Mouse (Mus musculus): ENCODE data around the gene Fam49a. TPM values are rescaled to one million over a fixed set of nuclear protein-coding genes. Genes with fewer than 3 reads are reported as not detected.

Fam49a gene
- total and polyA plus RNA-seq, 2 experiments: 1.7 to 2.0 TPM

GRCm38 (mm10) chr12:12284521-12284920 lies 22.6 kb downstream of the Fam49a start:
- 85% methylated on average over 6 of the region's 6 CpGs for WGBS
- Histone ChIP-seq H3K9ac (ENCODE audit: low read depth, low read length) (no peak overlapping the region), H3K27ac (replicated peaks; ENCODE audit: insufficient read depth, low read depth, low read length) (no peak overlapping the region), H3K4me3 (ENCODE audit: insufficient read depth, low read depth, low read length) (no peak overlapping the region), H3K36me3 (ENCODE audit: control insufficient read depth, insufficient read depth, low read length) (no peaks in the 10 kb centered on the region), H3K4me1 (ENCODE audit: control insufficient read depth, insufficient read depth, low read length) (no peaks in the 10 kb centered on the region), H3K79me2 (ENCODE audit: control insufficient read depth, insufficient read depth, low read length) (no peaks in the 10 kb centered on the region), H3K27me3 (ENCODE audit: control insufficient read depth, insufficient read depth, low read length) (no peaks in the 10 kb centered on the region)
- DNase-seq (ENCODE audit: extremely low read depth, low read depth, low spot score): no peak
- TF ChIP-seq CTCF (IDR thresholded peaks at IDR 0.05; ENCODE audit: low read depth, low read length) (no peak), POLR2A (IDR thresholded peaks at IDR 0.05; ENCODE audit: extremely low read depth, insufficient read depth, low read length) (no peak)

- no peaks in the 10 kb centered on the region for H3K4me1 ChIP-seq (ENCODE audit: control insufficient read depth, insufficient read depth, low read length)
- no peak overlapping the region for H3K4me3 ChIP-seq (ENCODE audit: insufficient read depth, low read depth, low read length)
- DNase-seq (ENCODE audit: extremely low read depth, low read depth, low spot score): no peak
- no peak overlapping the region for H3K9ac ChIP-seq (ENCODE audit: low read depth, low read length)
- H3K27me3 ChIP-seq (ENCODE audit: control insufficient read depth, insufficient read depth, low read length): no peaks in the 10 kb centered on the region
- WGBS: 54% methylated on average over 9 of the region's 9 CpGs
- H3K79me2 ChIP-seq (ENCODE audit: control insufficient read depth, insufficient read depth, low read length): no peaks in the 10 kb centered on the region; the same call in 1 of the 2 replicates
- H3K27ac ChIP-seq (replicated peaks; ENCODE audit: insufficient read depth, low read depth, low read length): no peak overlapping the region
- no peak for TF ChIP-seq POLR2A (IDR thresholded peaks at IDR 0.05; ENCODE audit: extremely low read depth, insufficient read depth, low read length)
- no peak for TF ChIP-seq CTCF (IDR thresholded peaks at IDR 0.05; ENCODE audit: low read depth, low read length)
- H3K36me3 ChIP-seq (ENCODE audit: control insufficient read depth, insufficient read depth, low read length): no peaks in the 10 kb centered on the region
Measured at GRCm38 (mm10) chr12:12287131-12287786, 25.3 kb downstream of the Fam49a start.

GRCm38 (mm10) chr12:12287787-12288132 lies 25.8 kb downstream of the Fam49a start:
- Histone ChIP-seq H3K4me3 (ENCODE audit: insufficient read depth, low read depth, low read length) (no peak overlapping the region), H3K27ac (replicated peaks; ENCODE audit: insufficient read depth, low read depth, low read length) (no peak overlapping the region), H3K79me2 (ENCODE audit: control insufficient read depth, insufficient read depth, low read length) (no peaks in the 10 kb centered on the region; the same call in 1 of the 2 replicates), H3K9ac (ENCODE audit: low read depth, low read length) (no peak overlapping the region), H3K4me1 (ENCODE audit: control insufficient read depth, insufficient read depth, low read length) (no peaks in the 10 kb centered on the region), H3K27me3 (ENCODE audit: control insufficient read depth, insufficient read depth, low read length) (no peaks in the 10 kb centered on the region), H3K36me3 (ENCODE audit: control insufficient read depth, insufficient read depth, low read length) (no peaks in the 10 kb centered on the region)
- no peak for DNase-seq (ENCODE audit: extremely low read depth, low read depth, low spot score)
- no peak for TF ChIP-seq POLR2A (IDR thresholded peaks at IDR 0.05; ENCODE audit: extremely low read depth, insufficient read depth, low read length)
- no peak for TF ChIP-seq CTCF (IDR thresholded peaks at IDR 0.05; ENCODE audit: low read depth, low read length)
- WGBS: 70% methylated on average over 6 of the region's 6 CpGs

- no peak overlapping the region for H3K27ac ChIP-seq (replicated peaks; ENCODE audit: insufficient read depth, low read depth, low read length)
- H3K4me3 ChIP-seq (ENCODE audit: insufficient read depth, low read depth, low read length): no peak overlapping the region
- no peaks in the 10 kb centered on the region for H3K27me3 ChIP-seq (ENCODE audit: control insufficient read depth, insufficient read depth, low read length)
- DNase-seq (ENCODE audit: extremely low read depth, low read depth, low spot score): no peak
- no peaks in the 10 kb centered on the region for H3K36me3 ChIP-seq (ENCODE audit: control insufficient read depth, insufficient read depth, low read length)
- no peaks in the 10 kb centered on the region for H3K4me1 ChIP-seq (ENCODE audit: control insufficient read depth, insufficient read depth, low read length)
- WGBS: 98% methylated on average over 1 of the region's 1 CpGs
- TF ChIP-seq CTCF (IDR thresholded peaks at IDR 0.05; ENCODE audit: low read depth, low read length) (no peak), POLR2A (IDR thresholded peaks at IDR 0.05; ENCODE audit: extremely low read depth, insufficient read depth, low read length) (no peak)
- H3K9ac ChIP-seq (ENCODE audit: low read depth, low read length): no peak overlapping the region
- H3K79me2 ChIP-seq (ENCODE audit: control insufficient read depth, insufficient read depth, low read length): no peaks in the 10 kb centered on the region; the same call in 1 of the 2 replicates
Measured at GRCm38 (mm10) chr12:12288586-12288985, 26.6 kb downstream of the Fam49a start.

- no peak for DNase-seq (ENCODE audit: extremely low read depth, low read depth, low spot score)
- no peak overlapping the region for H3K27ac ChIP-seq (replicated peaks; ENCODE audit: insufficient read depth, low read depth, low read length)
- H3K4me1 ChIP-seq (ENCODE audit: control insufficient read depth, insufficient read depth, low read length): no peaks in the 10 kb centered on the region
- H3K27me3 ChIP-seq (ENCODE audit: control insufficient read depth, insufficient read depth, low read length): no peaks in the 10 kb centered on the region
- no peak overlapping the region for H3K9ac ChIP-seq (ENCODE audit: low read depth, low read length)
- TF ChIP-seq POLR2A (IDR thresholded peaks at IDR 0.05; ENCODE audit: extremely low read depth, insufficient read depth, low read length) (no peak), CTCF (IDR thresholded peaks at IDR 0.05; ENCODE audit: low read depth, low read length) (no peak)
- 70% methylated on average over 3 of the region's 3 CpGs for WGBS
- no peaks in the 10 kb centered on the region; the same call in 1 of the 2 replicates for H3K79me2 ChIP-seq (ENCODE audit: control insufficient read depth, insufficient read depth, low read length)
- no peaks in the 10 kb centered on the region for H3K36me3 ChIP-seq (ENCODE audit: control insufficient read depth, insufficient read depth, low read length)
- no peak overlapping the region for H3K4me3 ChIP-seq (ENCODE audit: insufficient read depth, low read depth, low read length)
Measured at GRCm38 (mm10) chr12:12289636-12290035, 27.7 kb downstream of the Fam49a start.

- Histone ChIP-seq H3K9ac (ENCODE audit: low read depth, low read length) (no peak overlapping the region), H3K4me1 (ENCODE audit: control insufficient read depth, insufficient read depth, low read length) (no peaks in the 10 kb centered on the region), H3K36me3 (ENCODE audit: control insufficient read depth, insufficient read depth, low read length) (no peaks in the 10 kb centered on the region), H3K79me2 (ENCODE audit: control insufficient read depth, insufficient read depth, low read length) (no peaks in the 10 kb centered on the region; the same call in 1 of the 2 replicates), H3K4me3 (ENCODE audit: insufficient read depth, low read depth, low read length) (no peak overlapping the region), H3K27me3 (ENCODE audit: control insufficient read depth, insufficient read depth, low read length) (no peaks in the 10 kb centered on the region), H3K27ac (replicated peaks; ENCODE audit: insufficient read depth, low read depth, low read length) (no peak overlapping the region)
- TF ChIP-seq CTCF (IDR thresholded peaks at IDR 0.05; ENCODE audit: low read depth, low read length): no peak
- TF ChIP-seq POLR2A (IDR thresholded peaks at IDR 0.05; ENCODE audit: extremely low read depth, insufficient read depth, low read length): no peak
- no peak for DNase-seq (ENCODE audit: extremely low read depth, low read depth, low spot score)
- 46% methylated on average over 5 of the region's 5 CpGs for WGBS
Measured at GRCm38 (mm10) chr12:12292043-12292618, 30.2 kb downstream of the Fam49a start.

Data from liver, adult 2 months (tissue).